Mouse (Mus musculus) A20 (cell line): ENCODE data around the gene Cldn7.

ENCODE experiments used
- DNase-seq: peaks from one replicate; pipeline ENCODE4 v3.0.0-alpha.2; 2011; ENCODE audit warnings: low read depth, low spot score

The Cldn7 gene

DNA sequence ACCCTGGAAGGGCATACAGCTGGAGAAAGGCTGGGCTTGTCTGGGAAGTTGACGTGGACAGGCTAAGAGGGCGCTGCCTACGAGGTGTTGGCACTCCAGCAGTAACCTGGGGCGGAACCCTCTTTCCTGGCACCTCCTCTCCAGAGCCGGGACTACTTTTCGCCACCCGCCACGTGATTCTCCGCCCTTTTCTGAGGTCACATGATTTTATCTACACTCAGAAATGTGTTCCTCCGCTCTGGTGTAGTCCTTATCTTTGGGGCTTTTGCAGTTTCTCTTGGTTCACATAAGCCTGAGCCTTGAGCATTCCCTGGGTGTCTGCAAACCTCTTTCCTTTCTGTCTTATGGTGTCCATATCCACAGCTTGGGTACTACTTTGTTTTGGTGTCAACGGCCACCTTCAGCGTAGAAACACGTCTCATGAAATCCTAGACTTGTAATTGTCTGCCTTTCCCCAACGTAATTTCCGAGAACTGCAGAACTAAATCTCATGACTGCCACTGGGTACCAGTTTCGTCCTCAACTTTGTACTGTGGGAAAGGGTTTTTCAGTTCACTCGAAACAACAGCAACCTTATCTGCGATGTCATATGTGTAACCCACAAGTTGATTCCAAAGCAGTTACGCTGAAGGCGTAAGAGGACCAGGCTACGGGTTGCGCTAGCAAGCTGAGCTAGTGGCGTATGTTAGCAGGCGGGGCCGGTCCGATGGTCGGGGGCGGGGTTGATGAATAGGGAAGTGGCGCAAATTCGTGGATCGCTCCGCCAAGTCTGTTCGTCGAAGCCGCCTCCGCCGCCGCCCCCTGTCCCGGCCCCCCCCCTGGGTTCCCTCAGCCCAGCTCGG is 26.5 kb downstream of the Cldn7 start, which contains the start of gene Gabarap:
Gabarap (plus strand) TSS at position 294 of the 842 bp plus-strand sequence.
- DNase-seq, result peak; percentile 99

DNA sequence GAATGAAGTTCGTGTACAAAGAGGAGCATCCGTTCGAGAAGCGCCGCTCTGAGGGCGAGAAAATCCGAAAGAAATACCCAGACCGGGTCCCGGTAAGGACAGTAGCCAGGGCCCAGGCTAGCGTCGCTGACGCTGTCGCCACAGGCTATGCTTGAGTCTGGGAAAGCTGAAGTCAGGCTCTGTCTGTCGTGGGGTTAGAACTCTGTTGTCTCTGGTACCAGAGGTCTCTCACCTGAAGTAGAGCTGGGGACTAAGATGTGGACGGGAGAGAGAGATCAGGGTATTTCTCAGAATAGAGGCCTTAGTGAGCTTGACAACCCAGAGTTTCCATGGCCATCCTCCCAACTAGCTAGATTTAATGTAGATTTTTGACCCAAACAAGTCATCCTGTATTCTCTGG is 27.1 kb downstream of the Cldn7 start:
- DNase-seq, result no peak

DNA sequence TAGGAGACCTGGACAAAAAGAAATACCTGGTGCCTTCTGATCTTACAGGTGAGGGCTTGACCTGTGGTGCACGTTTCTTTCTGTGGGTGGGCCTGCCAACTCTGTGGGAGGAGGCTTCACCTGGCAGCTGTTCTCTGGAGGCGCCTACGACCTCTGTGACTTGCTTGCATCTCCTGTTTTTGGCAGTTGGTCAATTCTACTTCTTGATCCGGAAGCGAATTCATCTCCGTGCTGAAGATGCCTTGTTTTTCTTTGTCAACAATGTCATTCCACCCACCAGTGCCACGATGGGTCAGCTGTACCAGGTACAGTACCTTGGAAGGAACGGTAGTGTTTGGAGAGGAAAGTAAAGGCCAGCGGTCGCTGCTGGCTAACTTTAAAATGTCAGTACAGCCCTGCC is 27.8 kb downstream of the Cldn7 start:
- DNase-seq, result no peak

DNA sequence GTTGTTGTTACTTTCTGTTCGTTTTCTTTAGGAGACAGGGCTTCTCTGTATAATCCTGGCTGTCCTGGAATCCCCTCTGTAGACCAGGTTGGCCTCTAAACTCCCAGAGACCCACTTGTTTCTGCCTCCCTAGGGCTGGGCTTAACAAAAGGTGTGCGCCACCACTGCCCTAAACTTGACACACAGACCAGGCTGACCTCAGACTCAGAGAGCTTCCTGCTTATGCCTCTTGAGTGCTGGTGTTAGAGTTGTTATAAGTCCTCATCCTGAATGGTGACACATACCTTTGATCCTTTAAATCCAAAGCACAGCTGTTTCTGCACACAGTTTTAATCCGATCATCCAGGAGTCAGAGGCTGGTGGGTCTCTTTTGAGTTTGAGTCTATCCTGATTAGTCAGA is 28.4 kb downstream of the Cldn7 start:
- no peak for DNase-seq

DNA sequence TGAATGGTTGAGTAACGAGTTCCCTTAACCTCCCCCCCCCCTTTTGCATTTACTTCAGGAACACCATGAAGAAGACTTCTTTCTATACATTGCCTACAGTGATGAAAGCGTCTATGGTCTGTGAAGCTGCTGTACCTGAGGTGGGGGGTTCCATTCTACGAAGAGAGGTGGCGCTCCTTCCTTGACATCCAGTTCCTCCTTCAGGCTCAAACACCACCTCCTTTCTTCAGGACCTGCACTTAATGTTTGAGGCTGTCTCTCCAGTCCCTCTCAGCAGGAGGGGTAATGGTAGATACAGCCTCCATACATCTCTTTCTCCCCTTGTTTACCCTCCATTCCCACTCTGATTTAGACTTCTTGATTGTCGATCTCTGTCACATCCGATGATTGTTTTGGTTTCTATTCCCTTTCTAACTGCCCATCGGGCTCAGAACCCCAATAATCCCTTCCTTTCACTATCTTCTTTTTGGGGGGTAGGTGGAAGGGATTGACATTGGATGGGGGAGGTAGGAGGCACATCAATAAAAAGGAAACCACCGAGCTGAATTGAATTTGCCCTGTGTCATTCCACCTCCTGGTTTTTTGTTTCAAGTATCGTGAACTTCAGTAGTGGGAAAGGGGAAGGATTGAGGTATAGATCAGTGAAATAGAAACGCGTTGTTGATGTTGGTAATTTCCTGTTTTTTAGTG is 30.0 kb downstream of the Cldn7 start:
- DNase-seq, result peak; percentile 71

DNA sequence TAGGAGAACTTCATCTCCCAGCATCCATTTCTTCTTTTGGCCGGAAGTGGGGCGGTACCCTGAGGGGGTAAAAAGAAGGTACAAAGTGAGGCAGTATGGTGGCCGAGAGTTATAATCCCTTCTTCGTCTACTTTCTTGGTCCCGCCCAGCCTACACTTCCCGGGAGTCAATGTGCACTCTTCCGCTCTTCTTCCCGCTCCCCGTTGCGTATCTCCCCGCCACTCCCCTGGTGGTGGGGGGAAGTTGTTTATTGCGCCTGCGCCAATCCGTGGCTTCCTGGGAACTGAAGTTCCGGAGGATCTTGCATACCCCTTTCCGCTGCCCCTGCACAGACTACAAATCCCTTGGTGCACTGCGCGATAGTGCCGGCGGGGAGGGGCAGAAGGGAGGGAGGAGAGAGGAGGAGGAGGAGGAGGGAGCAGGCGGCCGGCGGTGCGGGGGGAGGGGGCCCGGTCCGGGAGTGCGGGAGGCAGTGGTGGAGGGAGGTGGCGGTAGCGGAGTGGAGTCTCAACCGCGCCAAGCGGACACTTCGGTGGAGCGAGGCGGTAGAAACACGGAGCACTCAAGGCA is 30.9 kb downstream of the Cldn7 start, which contains the start of gene Phf23:
Phf23 (plus strand) TSS at position 387 of the 570 bp plus-strand sequence.
- peak; percentile 99 for DNase-seq

DNA sequence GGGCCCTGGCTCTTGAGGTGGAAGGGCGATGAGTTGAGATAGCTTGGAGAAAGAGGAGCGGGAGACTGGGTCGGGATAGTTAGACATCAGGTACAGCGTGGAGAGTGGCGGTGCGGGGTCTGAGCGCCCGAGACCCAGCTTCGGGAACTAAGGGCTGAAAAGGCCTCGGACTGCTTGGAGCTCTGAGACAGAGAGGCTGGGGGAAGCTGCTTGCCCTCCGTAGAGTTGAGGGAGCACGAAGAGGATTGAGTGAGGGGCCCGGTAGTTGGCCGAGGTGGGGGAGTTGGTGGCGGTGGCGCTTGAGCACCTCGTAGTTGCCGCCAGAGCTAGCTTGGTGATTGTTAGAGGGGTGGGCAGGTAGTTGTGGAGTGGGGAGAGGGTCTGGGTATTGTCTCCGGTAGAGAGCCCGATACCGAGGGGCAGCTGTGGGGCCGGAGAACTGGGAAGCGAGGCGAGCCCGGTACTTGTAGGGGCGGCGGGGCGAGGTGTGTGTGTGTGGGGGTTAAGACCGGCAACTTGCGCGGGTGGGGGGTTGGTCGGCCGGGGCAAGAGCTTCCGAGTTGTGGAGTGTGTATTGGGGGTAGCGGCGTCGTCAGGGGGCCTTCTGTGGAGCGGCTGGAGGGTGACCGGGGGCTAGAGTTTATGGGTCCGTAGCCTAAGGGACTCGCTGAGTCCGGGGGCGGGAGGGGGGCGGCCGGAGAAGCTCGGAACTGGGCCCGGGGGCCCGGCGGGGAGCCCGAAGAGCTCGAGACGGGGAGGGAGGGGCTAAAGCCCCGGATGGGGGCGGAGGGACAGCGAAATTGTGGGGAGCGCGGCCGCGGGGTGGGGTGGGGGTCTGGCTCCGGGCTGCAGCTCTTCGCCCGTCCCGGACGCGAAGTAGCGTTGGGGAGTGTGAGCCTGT is 31.8 kb downstream of the Cldn7 start:
- DNase-seq, result peak; percentile 80

DNA sequence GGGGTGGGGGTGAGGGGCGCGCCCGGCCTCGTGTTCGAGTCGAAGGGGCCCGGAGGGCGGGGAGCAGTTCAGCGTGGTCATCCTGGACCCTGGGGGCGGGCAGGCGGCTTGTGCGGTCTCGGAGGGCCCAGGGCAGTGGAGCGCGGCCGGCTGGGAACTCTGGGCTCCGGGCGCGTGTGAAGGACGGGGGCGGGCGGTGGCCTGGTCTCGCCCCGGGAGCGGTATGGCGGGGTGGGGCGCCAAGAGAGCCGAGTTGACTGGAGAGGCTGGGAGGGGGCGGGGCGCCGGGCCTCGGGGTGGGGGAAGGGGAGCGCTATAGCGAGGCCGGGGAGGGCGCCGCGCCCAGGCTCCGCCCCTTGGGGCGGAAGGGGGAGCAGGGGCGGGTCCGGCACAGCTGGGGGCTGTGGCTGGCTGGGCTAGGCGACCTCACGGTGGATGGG is 32.5 kb downstream of the Cldn7 start:
- DNase-seq, result peak; percentile 90

DNA sequence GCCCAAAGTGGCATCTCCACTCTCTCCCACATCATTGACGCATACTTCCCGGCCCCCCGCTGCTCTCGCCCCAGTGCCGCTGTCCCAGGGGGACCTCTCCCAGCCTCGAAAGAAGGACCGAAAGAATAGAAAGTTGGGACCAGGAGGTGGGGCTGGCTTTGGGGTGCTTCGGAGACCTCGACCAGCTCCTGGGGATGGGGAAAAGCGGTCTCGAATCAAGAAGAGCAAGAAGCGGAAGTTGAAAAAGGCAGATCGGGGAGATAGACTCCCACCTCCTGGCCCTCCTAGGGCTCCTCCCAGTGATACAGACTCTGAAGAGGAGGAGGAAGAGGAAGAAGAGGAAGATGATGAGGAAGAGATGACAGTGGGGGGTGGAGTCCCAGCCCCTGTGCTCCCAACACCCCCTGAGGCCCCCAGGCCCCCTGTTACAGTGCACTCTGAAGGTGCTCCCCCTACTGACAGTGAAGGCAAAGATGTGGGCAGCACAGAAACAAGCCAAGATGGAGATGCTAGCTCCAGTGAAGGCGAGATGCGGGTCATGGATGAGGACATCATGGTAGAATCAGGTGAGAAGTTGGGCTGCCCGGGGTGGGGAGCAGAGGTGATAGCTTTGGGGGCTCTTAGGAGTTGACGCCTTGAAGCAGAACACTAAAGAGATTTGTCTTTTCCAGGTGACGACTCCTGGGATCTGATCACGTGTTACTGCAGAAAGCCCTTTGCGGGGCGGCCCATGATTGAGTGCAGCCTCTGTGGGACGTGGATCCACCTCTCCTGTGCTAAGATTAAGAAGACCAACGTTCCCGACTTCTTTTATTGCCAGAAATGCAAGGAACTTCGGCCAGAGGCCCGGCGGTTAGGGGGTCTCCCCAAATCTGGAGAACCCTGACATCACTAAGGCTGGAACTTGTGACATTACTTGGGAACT is 34.2 kb downstream of the Cldn7 start:
- no peak for DNase-seq

DNA sequence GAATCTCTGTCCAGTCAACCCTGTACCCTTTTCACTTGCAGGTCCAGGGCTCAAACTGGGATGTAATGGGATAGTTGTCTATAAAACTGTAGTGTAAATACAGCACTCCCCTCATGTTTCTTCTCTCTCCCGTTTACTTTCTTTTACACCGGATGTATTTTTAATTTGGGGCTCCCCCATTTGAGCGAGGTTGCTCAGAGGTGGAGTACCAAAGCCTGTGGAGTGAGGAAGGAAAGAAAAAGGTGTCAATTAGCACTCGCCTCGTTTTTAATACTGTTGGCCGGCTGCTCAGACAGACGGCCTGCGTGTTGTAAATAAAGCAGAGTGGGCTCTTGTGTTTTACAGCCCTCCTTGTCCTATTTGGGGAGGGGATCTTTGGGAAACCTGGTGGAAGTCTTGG is 35.1 kb downstream of the Cldn7 start:
- DNase-seq, result peak; percentile 43

DNA sequence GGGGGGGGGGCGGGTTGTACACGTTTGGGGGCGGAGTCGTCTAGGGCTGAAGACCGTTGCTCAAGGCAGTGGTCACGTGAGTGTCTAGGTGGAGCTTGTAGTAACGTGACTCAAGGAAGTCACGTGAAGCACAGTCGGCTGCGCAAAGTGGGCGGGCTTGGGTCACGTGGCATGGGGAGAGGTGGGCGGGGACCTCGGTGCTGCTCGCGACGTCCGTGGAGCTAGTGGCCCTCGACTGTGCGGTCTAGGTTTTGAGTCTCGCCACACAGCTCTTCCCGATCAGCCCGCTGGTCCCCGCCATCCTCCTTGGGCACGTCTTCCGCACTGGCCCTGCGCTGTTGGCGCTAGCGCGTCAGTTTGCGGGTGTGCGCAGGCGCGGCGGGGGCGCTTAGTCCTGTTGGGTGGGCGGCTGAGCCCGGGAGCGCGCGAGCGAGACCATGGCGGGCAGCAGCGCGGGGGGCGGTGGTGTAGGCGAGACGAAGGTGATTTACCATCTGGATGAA is 35.9 kb downstream of the Cldn7 start, which contains the start of gene Dvl2:
Dvl2 (plus strand) TSS at position 200 of the 503 bp plus-strand sequence.
- DNase-seq, result peak; percentile 97

DNA sequence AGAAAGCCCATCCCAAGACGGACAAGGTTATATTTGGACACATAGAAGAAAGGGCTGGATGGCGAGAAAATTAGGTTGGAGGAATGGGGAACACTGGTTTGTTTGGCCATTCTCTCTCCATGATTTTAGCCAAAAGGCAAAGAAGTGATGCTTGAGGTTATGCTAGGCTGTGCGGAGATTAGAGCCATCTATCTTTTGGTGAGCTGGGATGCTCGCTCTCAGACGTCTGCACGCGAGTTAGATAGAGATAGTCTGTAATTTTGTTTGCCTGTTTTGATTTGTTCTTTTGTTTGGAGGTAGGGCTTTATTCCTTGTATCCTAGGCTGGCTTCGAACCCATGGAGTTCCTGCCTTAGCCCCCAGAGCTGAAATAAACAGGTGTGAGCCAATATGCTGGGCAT is 36.6 kb downstream of the Cldn7 start:
- DNase-seq, result no peak

DNA sequence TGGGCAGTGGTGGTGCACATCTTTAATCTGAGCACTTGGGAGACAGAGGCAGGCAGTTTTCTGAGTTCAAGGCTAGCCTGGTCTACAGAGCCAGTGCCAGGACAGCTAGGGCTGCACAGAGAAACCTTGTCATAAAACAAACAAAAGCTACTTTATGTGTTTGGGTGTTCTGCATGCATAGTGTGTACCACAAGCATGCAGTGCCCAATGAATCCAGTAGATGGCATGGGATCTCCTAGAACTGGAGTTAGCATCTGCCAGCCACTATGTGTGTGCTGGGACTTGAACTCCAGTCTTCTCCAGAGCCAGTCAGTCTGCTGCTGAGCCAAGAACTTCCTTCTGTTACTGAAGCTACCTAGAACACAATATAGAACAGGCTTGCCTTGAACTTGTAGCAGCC is 37.3 kb downstream of the Cldn7 start:
- DNase-seq, result peak; percentile 81

DNA sequence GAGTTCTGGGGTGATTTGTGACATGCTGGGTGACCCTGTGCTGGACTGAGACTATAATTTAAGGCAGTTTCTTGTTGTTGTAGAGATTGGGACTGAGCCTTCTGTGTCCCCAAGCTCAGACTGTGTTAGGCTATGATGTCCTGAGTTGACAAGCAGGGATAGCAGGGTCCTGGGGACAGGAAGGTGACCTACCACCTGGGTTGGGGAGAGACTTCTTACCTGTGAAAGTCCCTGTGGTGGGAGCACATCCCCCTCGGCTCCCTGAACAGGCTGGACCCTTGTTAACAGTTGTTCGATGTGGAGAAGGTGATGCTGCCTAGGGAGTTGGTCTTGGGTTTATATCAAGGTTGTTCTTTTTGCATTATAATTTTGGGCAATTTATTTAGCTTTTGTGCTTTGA is 37.9 kb downstream of the Cldn7 start:
- no peak for DNase-seq

DNA sequence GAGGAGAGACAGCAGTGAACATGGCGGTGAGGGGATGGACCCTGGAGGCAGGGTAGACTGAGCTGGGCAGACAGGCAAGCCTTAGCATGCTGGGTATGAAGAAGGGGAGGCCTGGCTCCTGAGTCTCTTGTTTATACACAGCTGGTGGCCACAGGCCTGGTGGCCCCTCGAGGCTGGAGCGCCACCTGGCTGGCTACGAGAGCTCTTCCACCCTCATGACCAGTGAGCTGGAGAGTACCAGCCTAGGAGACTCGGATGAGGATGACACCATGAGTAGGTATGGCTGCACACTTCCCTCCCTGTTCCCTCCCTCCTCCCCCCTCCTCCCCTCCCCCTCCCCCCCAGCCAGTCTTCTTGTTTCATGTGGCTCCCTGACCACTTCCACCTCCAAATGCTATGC is 40.9 kb downstream of the Cldn7 start:
- peak; percentile 41 for DNase-seq

DNA sequence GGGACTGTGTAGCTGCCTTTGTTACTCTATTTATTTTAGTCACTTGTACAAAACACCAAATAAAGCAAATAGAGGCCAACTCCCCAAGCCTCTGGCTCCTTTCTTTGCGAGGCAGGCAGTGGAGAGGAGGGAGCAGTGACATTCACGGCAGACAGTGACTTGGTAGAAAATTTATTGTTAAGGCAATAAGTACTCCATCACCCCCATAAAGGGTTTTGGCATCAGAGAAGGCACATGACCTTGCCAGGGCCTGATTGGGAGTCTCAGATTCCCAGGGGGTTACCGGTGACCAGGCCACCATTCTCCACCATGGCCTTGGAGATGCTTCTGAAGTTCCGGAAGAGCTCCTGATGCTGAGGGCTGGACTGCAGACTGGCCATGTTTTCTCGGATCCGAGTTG is 45.5 kb downstream of the Cldn7 start:
- DNase-seq, result no peak

DNA sequence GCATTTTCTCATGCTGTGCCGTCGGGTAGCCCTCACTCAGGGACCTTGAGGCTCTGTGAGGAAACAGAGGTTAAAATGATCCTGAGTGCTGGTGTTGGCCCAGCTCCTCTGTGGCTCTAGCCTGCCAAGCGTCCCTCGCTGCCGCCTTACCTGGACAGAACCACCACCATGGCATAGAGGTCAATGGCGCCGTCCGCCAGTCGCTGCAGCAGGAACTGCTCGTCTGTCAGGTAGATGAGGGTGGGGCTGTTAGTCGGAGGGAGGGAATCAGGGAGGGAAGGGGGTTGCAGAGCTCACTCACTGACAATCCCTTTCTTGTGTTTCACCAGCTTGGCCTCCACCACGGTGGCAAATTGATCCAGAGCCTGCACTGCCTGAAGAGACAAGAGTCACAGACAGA is 46.0 kb downstream of the Cldn7 start:
- DNase-seq, result no peak

DNA sequence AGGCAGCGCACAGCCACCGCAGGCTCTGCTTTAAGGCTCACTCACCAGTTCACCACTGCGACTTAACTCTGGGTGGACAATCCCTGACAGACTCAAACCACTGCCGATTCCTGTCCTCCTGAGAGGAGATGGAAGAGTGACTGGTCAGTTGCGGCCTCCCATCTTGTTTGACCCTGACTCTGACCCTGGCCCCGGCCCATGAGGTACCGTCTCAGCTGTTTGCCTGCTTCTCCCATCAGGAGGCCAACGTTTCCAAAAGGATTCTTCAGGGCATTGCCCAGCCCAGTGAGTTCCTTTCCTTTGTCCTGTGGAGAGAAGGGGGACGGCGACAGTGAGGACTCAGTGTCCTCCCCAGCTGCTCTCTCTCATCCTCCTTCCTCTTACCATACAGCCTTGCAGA is 46.4 kb downstream of the Cldn7 start:
- no peak for DNase-seq

DNA sequence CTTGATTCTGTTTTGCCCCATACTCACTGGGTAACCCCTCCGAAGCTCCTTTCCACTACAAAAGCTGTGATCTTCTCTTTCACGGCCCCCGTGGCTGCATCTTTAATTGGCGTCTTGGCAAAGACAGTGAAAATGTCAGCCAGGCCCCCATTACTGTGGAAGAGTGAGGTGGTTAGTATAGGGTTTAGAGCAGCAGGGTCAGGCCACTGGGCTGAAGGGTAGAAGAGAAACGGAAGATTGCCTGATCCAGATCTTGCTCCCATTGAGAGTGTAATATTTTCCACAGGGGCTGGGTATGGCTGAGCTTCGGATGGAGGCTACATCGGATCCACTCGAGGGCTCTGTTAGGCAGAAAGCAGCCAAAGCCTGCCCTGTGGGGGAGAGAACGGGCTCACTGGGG is 48.4 kb downstream of the Cldn7 start:
- no peak for DNase-seq

DNA sequence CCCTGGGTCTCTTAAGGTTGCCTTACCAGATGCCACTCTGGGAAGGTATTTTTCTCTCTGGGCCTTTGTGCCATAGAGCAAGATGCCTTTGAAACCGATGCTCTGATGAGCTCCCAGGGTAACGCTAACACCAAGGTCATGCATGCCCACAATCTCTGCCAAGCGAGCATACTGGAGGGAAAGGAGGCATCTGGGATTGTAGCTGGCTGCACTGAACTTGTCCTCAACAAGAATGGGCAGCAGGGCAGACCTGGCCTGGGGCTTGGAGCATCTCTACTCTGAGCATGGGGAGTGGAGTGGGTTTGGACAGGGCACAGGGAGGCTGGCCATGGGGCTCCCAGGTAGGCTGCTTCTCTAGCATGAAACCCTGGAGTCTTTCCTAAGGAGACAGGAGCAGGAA is 48.8 kb downstream of the Cldn7 start:
- no peak for DNase-seq
